Mouse (Mus musculus) embryonic fibroblast, embryonic 13.5 days (primary cell): ENCODE measurements around the gene Rnf114.

Source experiments
- CTCF ChIP-seq: IDR thresholded peaks from 2 replicates; pipeline ENCODE4 v1.5.1; 2011; ENCODE audit warnings: mild to moderate bottlenecking, control low read depth, low read length, moderate library complexity, borderline replicate concordance; ENCODE audit not compliant: insufficient read depth
- POLR2A ChIP-seq: IDR thresholded peaks from 2 replicates; pipeline ENCODE4 v1.6.1; 2011; ENCODE audit warnings: low read depth, mild to moderate bottlenecking, control low read depth, low read length, moderate library complexity

- TF ChIP-seq POLR2A (no peak), CTCF (no peak)
Observed at GRCm38 (mm10) chr2:167484932-167485331, 7.5 kb upstream of the Rnf114 start.
